Mouse (Mus musculus): Measurements from ENCODE around the gene P3h2. TPM values are rescaled to one million over a fixed set of nuclear protein-coding genes. Genes with fewer than 3 reads are reported as not detected.
A peak's percentile ranks its signal among the peaks of the same experiment; 100 is the strongest.

Gene P3h2
- total RNA-seq, 1 experiment from 2014 or later: 0.55 TPM

DNA sequence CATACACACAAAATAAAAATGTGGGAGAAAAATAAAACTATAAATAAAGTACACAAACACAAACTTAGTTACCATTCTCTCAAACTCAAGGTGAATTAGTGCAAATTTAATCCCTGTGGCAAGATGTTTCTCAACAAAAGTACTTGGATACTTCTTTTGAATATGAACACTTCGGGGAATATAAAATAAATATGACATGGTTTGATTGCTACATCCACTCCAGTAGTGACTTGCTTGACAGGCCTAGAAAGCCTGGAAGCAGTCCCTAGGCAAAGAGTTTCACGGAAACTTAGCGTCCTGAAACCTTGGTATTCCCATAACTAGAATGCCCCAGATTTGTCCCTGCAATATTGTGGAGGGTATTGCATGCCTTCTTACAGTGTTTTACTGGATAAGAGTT lies 99.8 kb downstream of the P3h2 start:
- ATAC-seq (replicated peaks; ENCODE audit: low read depth, poor library complexity, severe bottlenecking): no peak

DNA sequence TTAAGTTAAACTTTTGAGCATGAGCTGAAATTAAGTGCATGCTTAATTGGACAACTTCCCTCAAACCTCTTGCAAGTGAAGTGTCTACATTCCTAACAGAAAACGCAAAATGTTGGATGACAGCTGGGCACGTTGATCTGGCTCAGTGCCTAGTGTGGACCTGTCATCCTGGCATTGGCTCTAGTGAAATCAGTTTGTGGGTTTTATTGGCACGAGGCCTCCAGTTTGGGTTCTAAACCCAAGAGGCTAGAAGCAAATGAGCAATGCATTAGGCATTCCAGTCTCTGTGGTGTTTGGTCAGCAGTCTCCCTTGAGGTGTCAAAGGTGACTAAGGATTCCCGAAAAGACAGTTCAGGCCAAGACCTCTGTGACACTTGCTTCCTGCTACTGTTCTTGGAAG lies 102.3 kb downstream of the P3h2 start:
- no peak for ATAC-seq (replicated peaks; ENCODE audit: low read depth, poor library complexity, severe bottlenecking)

DNA sequence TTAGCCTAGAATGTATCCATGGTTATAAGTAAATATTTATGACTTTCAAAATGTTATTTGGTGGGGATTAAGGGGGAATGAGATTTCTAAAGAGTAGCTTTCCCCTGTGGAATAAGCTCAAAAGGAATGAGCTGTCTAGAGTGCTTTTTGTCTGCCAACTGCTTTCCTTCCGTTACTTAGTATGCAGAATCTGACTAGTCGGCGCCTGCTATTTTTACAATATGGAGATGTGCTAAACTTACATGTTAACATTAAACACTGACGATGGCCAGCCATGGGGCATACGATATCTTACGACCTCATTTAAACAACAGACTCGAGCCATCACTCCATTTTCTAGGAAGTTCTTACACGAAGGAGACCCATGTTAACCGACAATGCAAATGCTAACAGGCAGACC lies 102.7 kb downstream of the P3h2 start:
- ATAC-seq (replicated peaks; ENCODE audit: low read depth, poor library complexity, severe bottlenecking): no peak

DNA sequence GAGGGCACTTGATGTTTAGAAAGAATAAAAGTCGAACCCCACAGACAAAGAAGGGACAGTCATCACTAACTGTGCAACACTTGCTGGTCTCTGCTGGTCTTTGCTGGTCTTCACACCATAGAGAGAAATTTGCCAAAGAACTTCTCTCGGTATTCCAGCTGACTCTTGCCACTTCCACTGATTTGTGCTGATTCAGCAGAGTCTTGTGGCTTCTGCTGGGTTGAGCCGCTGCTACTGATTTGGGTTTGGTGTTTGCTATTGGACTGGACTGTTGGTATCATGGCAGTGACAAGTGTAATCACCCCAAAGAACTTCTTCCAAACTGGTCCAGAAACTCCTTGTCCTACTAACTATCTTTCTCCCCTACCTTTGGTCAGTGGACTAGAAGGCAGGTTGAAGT lies 111.0 kb downstream of the P3h2 start:
- no peak for ATAC-seq (replicated peaks; ENCODE audit: low read depth, poor library complexity, severe bottlenecking)

DNA sequence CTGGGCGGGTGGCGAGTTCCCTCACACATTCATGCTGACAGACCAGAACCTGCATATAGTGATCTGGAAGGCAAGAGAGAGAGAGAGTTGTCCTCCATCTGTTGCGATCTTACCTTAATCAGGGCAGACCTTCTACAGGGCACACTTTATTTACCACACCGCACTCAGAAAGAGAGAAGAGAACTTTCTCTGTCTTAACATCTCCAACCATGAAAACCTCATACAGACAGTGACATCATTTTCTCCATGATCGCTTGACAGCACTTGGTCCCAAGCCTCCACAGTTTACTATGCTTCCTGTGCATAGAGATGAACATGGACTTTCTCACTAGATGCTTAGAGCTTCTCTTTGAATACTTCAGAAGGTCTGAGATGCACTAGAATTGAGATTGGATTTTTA lies 118.4 kb downstream of the P3h2 start:
- no peak for ATAC-seq (replicated peaks; ENCODE audit: low read depth, poor library complexity, severe bottlenecking)

DNA sequence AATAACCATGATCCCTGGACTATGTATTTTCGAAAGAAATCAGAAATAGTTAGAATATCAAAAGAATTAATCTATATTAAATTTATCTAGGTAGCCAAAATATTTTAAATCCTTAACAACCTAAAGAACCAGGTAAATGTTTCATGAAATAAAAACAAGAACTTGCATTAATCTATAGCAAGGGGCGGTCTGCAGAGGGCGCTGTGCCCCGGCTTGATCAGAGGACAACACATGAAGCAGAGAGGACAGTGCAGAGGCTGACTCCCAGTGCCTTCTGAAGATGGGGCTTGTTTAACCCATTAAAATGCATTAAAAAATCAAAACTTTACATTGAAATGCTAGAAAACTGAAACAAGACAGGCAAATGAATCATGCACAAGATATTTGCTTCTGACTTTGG lies 121.9 kb downstream of the P3h2 start:
- no peak for ATAC-seq (replicated peaks; ENCODE audit: low read depth, poor library complexity, severe bottlenecking)

DNA sequence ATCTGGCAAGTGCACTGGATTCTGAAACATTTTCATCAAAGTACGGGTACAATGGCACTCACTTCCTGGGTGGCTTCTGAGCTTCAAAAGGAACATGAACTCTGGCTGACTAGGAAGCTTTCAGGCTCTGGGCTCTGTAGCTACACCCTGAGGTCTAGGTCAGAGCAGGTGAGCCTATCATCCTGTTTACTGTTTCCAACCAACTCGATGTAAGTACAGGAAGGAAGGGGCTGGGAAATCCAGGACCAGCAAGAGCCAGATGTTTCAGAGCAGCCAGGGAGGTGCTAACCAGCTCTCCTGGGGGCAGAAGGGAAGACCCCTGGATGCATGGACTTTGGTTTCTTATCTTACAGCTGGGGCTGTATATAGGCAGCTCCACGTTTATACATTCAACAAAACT lies 126.5 kb downstream of the P3h2 start:
- ATAC-seq (replicated peaks; ENCODE audit: low read depth, poor library complexity, severe bottlenecking): no peak

DNA sequence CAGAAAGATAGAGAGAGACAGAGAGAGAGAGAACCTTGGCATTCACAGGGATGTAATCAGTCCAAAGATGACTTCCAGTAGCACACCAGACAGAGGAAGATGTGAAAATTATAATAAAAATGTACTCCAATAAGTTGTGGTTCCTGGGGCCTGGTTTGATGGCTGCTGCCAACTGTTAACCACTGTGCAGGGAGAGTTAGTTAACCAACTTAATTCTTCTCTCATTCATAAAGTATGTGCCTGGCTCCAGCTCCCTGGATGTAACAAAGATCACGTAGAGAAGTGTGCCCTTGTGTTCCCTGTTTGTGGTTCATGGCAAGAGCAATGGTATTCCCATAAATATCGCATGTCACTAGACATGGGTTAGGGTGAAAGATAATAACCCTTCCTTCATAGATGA lies 128.4 kb downstream of the P3h2 start:
- no peak for ATAC-seq (replicated peaks; ENCODE audit: low read depth, poor library complexity, severe bottlenecking)

DNA sequence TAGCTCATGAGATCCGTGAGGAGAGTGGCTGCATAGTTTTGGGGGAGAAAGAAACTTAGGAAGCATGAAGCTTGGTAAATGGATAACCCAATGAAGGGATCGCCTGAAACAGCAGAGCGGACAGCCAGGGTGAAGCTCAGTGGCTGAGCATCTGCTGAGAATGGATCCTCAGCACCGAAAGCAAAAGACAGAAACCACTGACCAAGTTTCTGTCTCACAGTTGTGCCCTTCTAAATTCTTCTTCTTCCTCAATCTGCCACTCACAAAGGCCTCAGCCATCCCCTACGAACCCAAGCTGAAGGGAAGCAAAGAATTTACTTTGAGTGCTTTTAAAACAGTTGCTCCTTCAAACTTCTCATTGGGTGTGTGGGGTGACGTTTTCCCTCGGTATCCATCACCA lies 134.3 kb downstream of the P3h2 start:
- ATAC-seq (replicated peaks; ENCODE audit: low read depth, poor library complexity, severe bottlenecking): no peak

DNA sequence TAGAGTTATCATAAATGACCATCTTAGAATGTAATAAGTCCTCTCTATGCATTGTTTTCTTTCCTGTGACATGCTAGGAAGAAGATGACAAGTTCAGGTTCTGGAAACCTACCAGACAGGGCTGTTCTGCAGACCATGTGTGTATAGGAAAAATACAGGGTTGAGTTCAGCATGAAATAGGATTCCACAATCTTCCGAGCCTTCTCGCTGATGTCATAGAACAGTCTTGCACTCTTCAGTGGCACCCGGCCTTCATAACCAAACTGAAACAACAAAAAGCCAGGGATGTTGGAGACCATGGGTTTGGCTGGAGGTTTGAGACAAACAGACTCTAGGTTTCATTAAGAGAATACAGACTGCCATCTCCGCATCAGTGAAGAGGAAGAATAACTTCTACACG lies 134.9 kb downstream of the P3h2 start:
- ATAC-seq (replicated peaks; ENCODE audit: low read depth, poor library complexity, severe bottlenecking): no peak

DNA sequence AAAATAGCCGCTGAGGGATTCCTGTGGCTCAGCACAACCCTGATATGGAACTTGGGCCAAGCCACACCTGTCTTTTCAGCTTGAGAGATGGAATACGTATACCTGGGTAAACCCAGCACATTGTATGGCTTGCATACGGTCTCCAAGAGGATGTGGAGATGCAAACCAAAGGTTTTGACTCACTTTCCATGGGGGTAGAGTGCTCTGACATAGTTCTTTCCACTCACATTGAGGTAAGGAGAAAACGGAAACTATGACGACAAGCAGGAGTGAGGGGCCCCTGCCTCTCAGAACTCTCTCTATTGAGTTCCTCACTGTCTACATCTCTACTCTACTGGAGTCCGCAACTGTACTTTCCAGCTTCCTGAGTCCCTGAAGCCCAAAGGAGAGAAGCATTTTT lies 135.4 kb downstream of the P3h2 start:
- ATAC-seq (replicated peaks; ENCODE audit: low read depth, poor library complexity, severe bottlenecking): no peak

DNA sequence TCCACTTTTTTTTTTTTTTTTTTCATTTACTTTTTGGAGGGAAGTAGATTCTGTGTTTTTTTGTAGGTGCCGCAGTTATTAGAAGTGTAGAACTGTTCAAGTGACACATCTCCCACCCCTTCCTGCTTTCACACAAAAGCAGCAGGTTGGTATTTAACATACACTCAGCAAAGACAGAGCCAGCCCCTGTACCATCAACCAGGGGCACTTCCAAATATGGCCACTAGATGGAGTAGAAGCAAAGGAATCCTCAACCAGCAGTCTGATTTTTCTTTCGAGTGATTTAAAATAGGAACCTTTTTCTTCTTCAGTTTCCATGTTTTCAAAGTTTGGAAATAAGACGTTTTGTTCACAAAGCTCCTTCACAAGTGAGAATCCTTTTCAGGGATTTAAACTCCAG lies 138.3 kb downstream of the P3h2 start:
- peak; percentile 78 for ATAC-seq (replicated peaks; ENCODE audit: low read depth, poor library complexity, severe bottlenecking)

DNA sequence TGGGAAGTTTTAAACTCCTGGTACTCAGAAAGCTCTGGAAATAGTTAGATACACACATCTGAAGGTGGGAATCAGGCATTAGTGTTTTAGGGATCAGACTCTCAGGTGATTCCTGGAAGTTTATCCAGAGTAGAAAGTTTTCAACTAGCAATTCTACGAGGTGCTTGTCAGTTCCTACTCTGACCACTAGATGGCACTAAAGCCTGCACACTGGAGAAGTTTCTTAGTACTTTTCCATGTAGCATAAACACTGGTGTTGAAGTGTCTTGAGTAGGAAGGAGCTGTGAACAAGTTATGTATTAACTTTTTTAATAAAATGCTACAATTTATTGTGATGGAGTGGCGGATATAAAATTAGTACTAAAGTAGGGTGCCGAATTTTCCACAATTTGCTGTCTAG lies 141.7 kb downstream of the P3h2 start:
- ATAC-seq (replicated peaks; ENCODE audit: low read depth, poor library complexity, severe bottlenecking): peak; percentile 72

DNA sequence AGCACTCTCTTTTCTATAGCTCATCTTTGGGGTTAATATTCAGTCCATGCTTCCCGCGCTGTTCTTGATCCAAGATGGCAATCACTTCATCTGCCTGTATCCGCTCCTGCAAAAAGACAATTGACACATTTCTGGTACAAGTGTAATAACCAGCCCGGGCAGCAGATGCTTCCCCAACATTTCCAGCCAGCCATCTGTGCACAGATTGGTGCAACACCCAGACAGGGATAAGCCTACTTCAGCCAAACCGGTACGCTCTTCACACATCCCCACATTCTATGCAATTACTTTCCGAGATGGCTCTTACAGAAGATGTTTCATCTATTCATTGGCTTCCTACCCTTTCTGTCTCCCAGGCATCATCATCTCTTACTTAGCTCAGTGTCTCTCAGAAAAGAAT lies 145.2 kb downstream of the P3h2 start:
- no peak for ATAC-seq (replicated peaks; ENCODE audit: low read depth, poor library complexity, severe bottlenecking)

DNA sequence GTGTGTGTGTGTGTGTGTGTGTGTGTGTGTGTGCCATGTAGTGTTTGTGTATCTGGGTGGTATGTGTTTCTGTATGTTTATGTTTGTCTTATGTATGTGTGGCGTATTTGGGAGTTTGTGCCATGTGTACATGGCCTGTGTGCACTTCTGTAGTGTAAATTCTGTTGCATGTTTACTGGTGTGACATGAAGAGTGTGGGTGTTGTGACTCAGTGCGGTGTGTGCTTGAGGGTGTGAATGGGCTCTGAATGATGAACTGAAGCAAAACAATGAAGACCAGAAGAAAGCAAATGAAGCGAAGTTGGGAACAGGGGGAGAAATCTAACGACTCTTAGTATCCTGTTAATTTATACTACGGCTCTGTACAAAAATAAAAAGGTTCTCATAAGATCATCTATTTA lies 145.7 kb downstream of the P3h2 start:
- ATAC-seq (replicated peaks; ENCODE audit: low read depth, poor library complexity, severe bottlenecking): no peak

DNA sequence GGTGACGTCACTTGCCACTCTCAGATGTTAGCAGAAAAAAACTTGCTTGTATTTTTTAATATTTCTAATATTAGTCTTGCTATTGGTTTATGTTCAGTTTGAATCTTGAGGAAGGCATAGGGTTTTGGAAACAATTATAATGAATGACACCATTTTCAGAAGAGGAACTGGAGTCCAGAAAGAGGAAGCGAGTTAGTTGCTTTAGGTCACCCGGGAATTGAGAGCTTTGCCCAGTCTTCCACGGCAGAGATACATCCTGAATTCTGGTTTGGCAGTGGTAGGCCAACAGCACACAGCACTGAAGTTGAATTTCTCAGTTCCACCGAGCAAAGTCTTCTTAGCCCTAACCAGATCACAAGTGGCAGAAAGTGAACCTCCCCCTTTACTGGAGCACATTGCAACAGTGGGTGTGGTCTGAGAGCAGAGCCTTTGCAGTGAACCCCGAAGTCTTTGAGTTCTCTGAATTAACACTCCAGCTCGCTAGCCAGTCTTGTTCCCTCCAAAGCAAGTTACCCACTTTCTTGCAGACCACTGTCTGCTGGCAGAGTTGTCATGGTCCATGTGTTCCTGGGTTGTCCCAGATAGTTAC lies 146.8 kb downstream of the P3h2 start:
- ATAC-seq (replicated peaks; ENCODE audit: low read depth, poor library complexity, severe bottlenecking): peak; percentile 96

DNA sequence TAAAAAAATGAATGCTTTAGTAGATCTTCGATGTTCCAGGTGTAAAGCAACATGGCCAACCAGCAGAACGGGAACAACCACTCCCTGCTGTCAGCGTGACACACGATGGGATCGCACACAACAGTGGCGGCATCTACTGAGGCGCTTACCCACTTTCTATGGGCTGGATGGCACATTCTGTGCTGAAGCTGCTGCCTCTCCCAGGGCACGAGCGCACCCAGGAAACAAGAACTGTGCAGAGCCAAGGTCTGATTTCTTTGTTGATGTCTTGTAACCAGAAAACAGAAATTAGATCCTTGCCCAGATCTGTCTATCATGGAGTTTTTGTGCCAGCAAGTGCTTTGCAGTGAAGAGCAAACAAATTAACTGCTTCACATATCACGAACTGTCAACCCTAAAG lies 147.4 kb downstream of the P3h2 start:
- ATAC-seq (replicated peaks; ENCODE audit: low read depth, poor library complexity, severe bottlenecking): no peak

DNA sequence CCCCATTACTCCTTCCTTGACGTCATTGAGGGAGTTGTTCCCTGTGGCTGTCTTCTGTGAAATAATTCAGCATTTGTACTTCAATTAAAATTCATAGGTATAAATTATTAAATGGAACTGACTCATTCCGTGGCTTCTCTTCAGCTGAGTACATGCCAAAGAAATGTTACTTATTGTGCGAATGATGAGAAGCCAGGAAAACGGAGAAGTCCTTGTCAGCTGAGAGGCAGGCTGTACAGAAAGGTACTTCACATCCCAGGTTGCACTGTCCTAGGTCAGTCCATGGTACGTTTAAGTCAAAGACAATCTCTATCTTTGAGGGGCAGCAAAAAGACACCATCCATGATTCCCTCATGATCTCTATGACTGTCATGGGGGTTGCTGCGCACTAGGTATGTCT lies 148.8 kb downstream of the P3h2 start:
- ATAC-seq (replicated peaks; ENCODE audit: low read depth, poor library complexity, severe bottlenecking): no peak

DNA sequence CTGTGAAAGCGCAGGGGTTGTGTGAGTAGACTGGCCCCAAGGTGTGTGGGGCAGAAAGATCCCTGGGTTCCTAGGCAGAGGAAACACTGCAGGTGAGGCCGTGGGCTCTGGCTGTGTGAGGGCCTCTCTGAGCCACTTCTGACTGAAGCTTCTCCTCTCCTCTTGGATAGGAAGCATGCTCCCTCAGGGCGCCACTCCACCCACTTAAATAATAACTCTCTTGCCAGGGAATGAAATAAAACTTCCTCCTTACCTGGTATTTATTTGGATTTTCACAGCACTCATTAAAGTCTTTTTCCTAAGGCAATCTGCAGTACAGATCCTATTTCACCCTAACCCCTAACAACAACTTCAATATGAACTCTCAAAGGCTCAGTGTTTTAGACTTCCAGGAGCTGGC lies 151.0 kb downstream of the P3h2 start:
- no peak for ATAC-seq (replicated peaks; ENCODE audit: low read depth, poor library complexity, severe bottlenecking)

DNA sequence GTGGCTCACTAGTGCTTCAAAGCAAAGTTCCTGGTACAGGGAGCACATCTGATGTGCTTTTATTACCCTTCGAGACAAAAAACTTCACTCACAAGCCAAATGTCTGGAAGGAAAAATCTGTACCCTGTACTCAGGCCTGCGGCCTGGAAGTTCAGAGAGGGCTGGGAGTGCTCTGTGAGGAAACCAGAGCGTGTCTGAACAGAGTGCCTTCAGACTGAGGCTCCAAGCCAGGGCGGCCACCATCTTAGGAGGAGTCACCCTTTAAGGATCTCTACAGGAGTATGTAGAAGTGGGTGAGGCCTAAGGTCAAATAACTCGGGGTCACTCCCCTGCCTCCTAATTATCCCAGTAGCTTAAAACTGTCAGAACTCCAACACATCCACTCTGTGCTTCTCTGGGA lies 152.2 kb downstream of the P3h2 start:
- no peak for ATAC-seq (replicated peaks; ENCODE audit: low read depth, poor library complexity, severe bottlenecking)

DNA sequence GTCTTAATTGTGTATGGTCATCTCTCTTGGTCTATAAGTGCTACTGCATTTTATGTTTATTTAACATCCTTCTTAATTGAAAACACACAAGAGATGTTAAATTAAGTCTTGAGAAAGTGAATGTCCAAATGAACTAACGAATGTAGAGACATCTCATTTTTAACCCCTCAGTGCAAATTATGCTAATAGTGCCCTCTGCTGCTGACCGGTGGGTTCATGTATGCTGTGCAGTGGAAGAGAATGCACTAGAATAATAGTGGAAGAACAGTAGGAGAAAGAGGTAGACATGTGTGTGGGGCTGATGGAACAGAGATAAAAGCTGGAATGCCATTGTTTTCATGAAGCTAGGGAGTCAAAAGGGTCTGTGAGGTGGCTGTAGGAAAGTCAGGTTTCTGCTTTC lies 153.6 kb downstream of the P3h2 start:
- no peak for ATAC-seq (replicated peaks; ENCODE audit: low read depth, poor library complexity, severe bottlenecking)

DNA sequence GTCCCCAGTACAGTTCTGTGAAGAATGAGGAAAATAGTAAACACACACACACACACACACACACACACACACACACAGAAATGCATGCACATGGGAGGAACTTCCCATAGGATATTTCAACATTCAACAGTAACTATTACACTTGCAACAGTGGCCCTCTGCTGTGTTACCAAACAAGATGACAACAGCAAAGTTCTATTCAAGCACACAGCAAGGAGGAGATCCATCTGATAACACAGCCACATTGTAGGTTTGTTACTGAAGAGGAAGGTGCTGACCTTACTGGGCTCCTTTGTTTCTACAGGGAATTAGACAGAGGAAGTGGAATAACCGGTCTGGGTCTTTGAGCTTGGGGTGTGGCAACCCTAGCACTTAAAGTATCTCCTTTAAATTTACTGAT lies 157.5 kb downstream of the P3h2 start:
- ATAC-seq (replicated peaks; ENCODE audit: low read depth, poor library complexity, severe bottlenecking): peak; percentile 45; the same call in 1 of the 2 replicates

Measured in common myeloid progenitor, adult 5-6 weeks (primary cell).